Mouse (Mus musculus) small intestine, adult 2 months (tissue): ENCODE measurements around the gene Gng8.

Source experiments
- CTCF ChIP-seq: fragments of 200-500 bp; IDR thresholded peaks from 2 replicates; pipeline ENCODE4 v1.5.1; 2012; ENCODE audit warnings: low read depth, mild to moderate bottlenecking, control low read depth, inconsistent platforms, low read length, moderate library complexity, mixed read lengths; ENCODE audit not compliant: insufficient replicate concordance, insufficient read length; ENCODE audit errors: extremely low read depth
- POLR2A ChIP-seq: fragments of 200-500 bp; IDR thresholded peaks from 2 replicates; pipeline ENCODE4 v1.6.1; 2012; ENCODE audit warnings: low read depth, mild to moderate bottlenecking, control low read depth, inconsistent platforms, low read length, moderate library complexity

- TF ChIP-seq POLR2A (no peak), CTCF (no peak)
These were observed 17.3 kb downstream of the Gng8 start for GRCm38 (mm10) chr7:16908859-16909258.
